Mouse (Mus musculus) embryo, embryonic 9.5 days (tissue): ENCODE data around the gene Npas2.

ENCODE experiments used
- DNase-seq: peaks from one replicate; pipeline ENCODE4 v3.0.0-alpha.2; 2017; ENCODE audit errors: extremely low spot score

Gene Npas2

GRCm38 (mm10) chr1:39376726-39377240 is 183.3 kb downstream of the Npas2 start:
- DNase-seq = no peak

GRCm38 (mm10) chr1:39378540-39378939 is 185.0 kb downstream of the Npas2 start:
- no peak for DNase-seq

GRCm38 (mm10) chr1:39379021-39379420 is 185.5 kb downstream of the Npas2 start:
- no peak for DNase-seq

GRCm38 (mm10) chr1:39381017-39381416 is 187.5 kb downstream of the Npas2 start:
- DNase-seq = no peak

- DNase-seq = no peak
Observed at GRCm38 (mm10) chr1:39384914-39385313, 191.4 kb downstream of the Npas2 start.

- DNase-seq = no peak
Observed at GRCm38 (mm10) chr1:39386456-39386855, 192.9 kb downstream of the Npas2 start.

- DNase-seq = no peak
Observed at GRCm38 (mm10) chr1:39387497-39387896, 194.0 kb downstream of the Npas2 start.

- no peak for DNase-seq
Observed at GRCm38 (mm10) chr1:39388163-39388562, 194.6 kb downstream of the Npas2 start.

GRCm38 (mm10) chr1:39389338-39389737 is 195.8 kb downstream of the Npas2 start:
- no peak for DNase-seq

GRCm38 (mm10) chr1:39391652-39392051 is 198.1 kb downstream of the Npas2 start:
- no peak for DNase-seq

GRCm38 (mm10) chr1:39392189-39392588 is 198.7 kb downstream of the Npas2 start:
- peak; percentile 67 for DNase-seq

- no peak for DNase-seq
Observed at GRCm38 (mm10) chr1:39393217-39393867, 199.8 kb downstream of the Npas2 start.

- no peak for DNase-seq
Observed at GRCm38 (mm10) chr1:39394096-39394495, 200.6 kb downstream of the Npas2 start.

- no peak for DNase-seq
Observed at GRCm38 (mm10) chr1:39394650-39395049, 201.1 kb downstream of the Npas2 start.

- no peak for DNase-seq
Observed at GRCm38 (mm10) chr1:39396347-39396746, 202.8 kb downstream of the Npas2 start.

GRCm38 (mm10) chr1:39398284-39398683 is 204.8 kb downstream of the Npas2 start:
- DNase-seq = no peak

GRCm38 (mm10) chr1:39399228-39399627 is 205.7 kb downstream of the Npas2 start:
- DNase-seq = no peak

GRCm38 (mm10) chr1:39400173-39400572 is 206.6 kb downstream of the Npas2 start:
- DNase-seq = no peak

GRCm38 (mm10) chr1:39407108-39407507 is 213.6 kb downstream of the Npas2 start:
- DNase-seq = no peak

GRCm38 (mm10) chr1:39408123-39408522 is 214.6 kb downstream of the Npas2 start:
- DNase-seq = no peak

- no peak for DNase-seq
Observed at GRCm38 (mm10) chr1:39408668-39409067, 215.1 kb downstream of the Npas2 start.

GRCm38 (mm10) chr1:39410085-39410821 is 216.7 kb downstream of the Npas2 start:
- DNase-seq = no peak
